13 mouse cellular contexts compared by ENCODE assay signal in genomic region chrX:105684433-105684832, GRCm38 (mm10).
DNase-seq lines count a peak whose midpoint lies in the region; ATAC-seq and TF ChIP-seq lines count a peak whose summit lies in the region.
"Had no signal": no experiment of that assay in that cellular context is flagged by ENCODE, and none has a peak within 500 bp of the region (broad histone marks: within the 10 kb centered on the region; RNA-seq: fewer than 3 reads in every experiment).

No protein-coding gene starts in this region.

- 45% methylated on average over 4 of the region's 4 CpGs for WGBS in lung, postnatal 0 days

- H3K27ac ChIP-seq in lung, postnatal 0 days (ENCODE audit: low read length) = no peak overlapping the region
- H3K27ac ChIP-seq: embryonic facial prominence, embryonic 15.5 days; hindbrain, embryonic 14.5 days; liver, embryonic 12.5 days had no signal

- H3K36me3 ChIP-seq in lung, postnatal 0 days (ENCODE audit: insufficient read depth, low read length) = no peaks in the 10 kb centered on the region
- H3K36me3 ChIP-seq: embryonic facial prominence, embryonic 15.5 days; liver, embryonic 12.5 days had no signal

- 0 out of 2 replicates have a peak, but pooled peaks have one; percentile 7 for TF ChIP-seq EP300 in lung, postnatal 0 days (IDR thresholded peaks at IDR 0.05)

- DNase-seq in heart, adult 18-20 months = peak; percentile 36 to 66
- DNase-seq in heart, postnatal 25 days (ENCODE audit: low spot score) = no peak
- DNase-seq in brain, adult 2 months (ENCODE audit: low read depth, low spot score) = peak; percentile 23
- peak; percentile 9 to 36 for DNase-seq in heart, postnatal 14 days
- DNase-seq in lung, postnatal 0 days (ENCODE audit: low spot score) = peak; percentile 71
- DNase-seq in gastrocnemius, postnatal 4 days (ENCODE audit: low spot score in 2 of 2) = no peak
- no peak for DNase-seq in spleen, postnatal 14 days (ENCODE audit: low spot score in 2 of 2)
- DNase-seq: midbrain, embryonic 14.5 days had no signal

- intact Hi-C loops in heart, postnatal 25 days (cut with DNase I) = loop anchor here (10.0 kb wide), 1 partner anchor 80 kb away; the partner anchor contains the start of gene Fgf16
- intact Hi-C loops in heart, postnatal 14 days (cut with DNase I) = no loop called here

- no peak overlapping the region for H3K9ac ChIP-seq in lung, postnatal 0 days (replicated peaks; ENCODE audit: low read depth)
- H3K9ac ChIP-seq: embryonic facial prominence, embryonic 15.5 days; hindbrain, embryonic 14.5 days; liver, embryonic 12.5 days had no signal

- H3K9me3 ChIP-seq in lung, postnatal 0 days (ENCODE audit: low read length) = no peaks in the 10 kb centered on the region
- H3K9me3 ChIP-seq: embryonic facial prominence, embryonic 15.5 days; liver, embryonic 12.5 days had no signal

- no peaks in the 10 kb centered on the region for H3K4me1 ChIP-seq in lung, postnatal 0 days (ENCODE audit: insufficient read depth, low read depth, low read length)
- H3K4me1 ChIP-seq: embryonic facial prominence, embryonic 15.5 days; liver, embryonic 12.5 days had no signal

- no peak overlapping the region for H3K4me2 ChIP-seq in lung, postnatal 0 days (replicated peaks; ENCODE audit: low read depth, low read length)
- H3K4me2 ChIP-seq: embryonic facial prominence, embryonic 15.5 days; hindbrain, embryonic 14.5 days; liver, embryonic 12.5 days had no signal

- no peak for TF ChIP-seq CTCF in lung, postnatal 0 days (IDR thresholded peaks at IDR 0.05)

- ATAC-seq in lung, postnatal 0 days = peak; percentile 92
- no peak for ATAC-seq in megakaryocyte-erythroid progenitor cell, adult 5-6 weeks (replicated peaks; ENCODE audit: low FRiP score, low TSS enrichment, poor library complexity, severe bottlenecking)
- ATAC-seq: CD4-positive, CD25-positive, alpha-beta regulatory T cell, adult 4 months; liver, embryonic 12.5 days had no signal

- no peak overlapping the region for H3K4me3 ChIP-seq in lung, postnatal 0 days (ENCODE audit: low read depth, low read length)
- H3K4me3 ChIP-seq: embryonic facial prominence, embryonic 15.5 days; liver, embryonic 12.5 days had no signal

- no peaks in the 10 kb centered on the region for H3K27me3 ChIP-seq in lung, postnatal 0 days (replicated peaks; ENCODE audit: insufficient read depth, low read length)
- H3K27me3 ChIP-seq: embryonic facial prominence, embryonic 15.5 days; liver, embryonic 12.5 days had no signal

Comparison
In these comparisons a context has a peak if more than half of its experiments do, and no peak if none do; other contexts are left out.
1. DNase-seq: peak in heart, adult 18-20 months (2 of 2), brain, adult 2 months (single experiment), heart, postnatal 14 days (2 of 2) and lung, postnatal 0 days (single experiment); none in heart, postnatal 25 days (single experiment), gastrocnemius, postnatal 4 days (0 of 2) and spleen, postnatal 14 days (0 of 2).